Mouse (Mus musculus) Muller cell, postnatal 12 days (primary cell): ENCODE results near the gene Slc7a4.
"Not testable (repeated sequence)": the region's sequence is repeated elsewhere in the genome, so short reads cannot be mapped to it uniquely, and the experiment has no call there.

Source experiments
- DNase-seq: peaks from one replicate; pipeline ENCODE4 v3.0.0-alpha.2; 2015; ENCODE audit errors: inconsistent ontology term

The Slc7a4 gene

GRCm38 (mm10) chr16:17561751-17562208 lies 21.2 kb downstream of the Slc7a4 start, which contains the start of gene P2rx6:
TSS of gene P2rx6 (plus strand) at chr16:17561885.
- DNase-seq = peak; percentile 75

DNA sequence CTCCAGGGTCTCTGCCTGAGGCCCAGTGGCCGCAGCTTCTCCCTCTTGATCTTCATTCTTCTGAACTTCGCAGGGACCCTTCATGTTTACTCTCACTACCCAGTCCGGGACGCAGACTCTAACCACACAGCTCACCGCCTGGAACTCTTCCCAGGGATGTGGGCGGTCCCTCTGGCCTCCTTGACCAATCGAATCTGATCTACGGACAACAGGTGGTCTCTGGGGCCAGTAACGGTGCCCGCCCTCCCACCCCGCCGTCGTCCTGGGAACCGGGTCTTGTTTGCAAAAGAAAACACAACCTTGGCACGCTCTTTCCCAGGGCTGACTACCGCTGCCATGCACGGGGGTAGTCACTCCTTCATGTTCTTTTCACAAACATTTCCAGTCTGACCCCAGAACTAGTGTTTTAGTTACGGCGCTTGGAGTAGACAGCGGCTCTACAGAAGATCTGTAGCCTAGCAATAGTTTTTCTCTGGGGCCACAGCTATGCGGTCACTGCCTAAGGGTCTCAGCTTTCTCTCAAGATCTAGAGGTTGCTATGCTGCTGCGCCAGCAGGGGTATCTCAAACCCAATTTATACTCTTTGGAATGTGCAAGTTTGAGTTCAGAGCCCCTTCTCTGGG lies 21.8 kb downstream of the Slc7a4 start, which contains the start of gene Lrrc74b:
Lrrc74b (minus strand) TSS at position 120 of the 623 bp plus-strand sequence.
- peak; percentile 91 for DNase-seq

DNA sequence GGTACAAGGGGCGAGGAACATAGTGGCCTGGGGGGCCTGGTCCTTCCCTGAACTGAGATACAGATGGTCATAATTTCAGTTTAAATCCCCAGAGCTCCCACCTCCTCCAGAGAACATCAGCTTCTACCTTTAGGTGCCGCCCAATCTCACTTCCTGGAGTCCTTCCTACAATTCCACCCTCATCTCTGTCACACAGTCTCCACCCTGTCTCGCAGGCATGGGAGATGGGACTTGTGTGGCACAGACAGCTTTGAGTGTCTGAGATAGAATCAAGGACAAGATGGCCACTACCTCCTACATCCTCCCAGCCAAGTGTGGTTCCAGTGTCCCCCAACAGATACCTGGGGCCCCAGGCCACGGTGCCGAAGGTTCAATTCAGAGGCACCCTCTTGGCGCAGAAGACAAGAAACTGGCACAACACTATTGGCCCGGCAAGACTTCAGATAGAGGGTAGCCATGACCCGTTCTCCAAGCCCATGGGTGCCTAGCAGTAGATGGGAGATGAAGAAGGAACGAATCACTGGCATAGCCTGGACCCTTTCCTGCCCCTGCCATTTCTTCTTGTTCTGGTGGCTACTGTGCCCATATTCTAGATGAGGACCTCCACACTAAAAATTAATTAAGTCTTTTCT lies 23.5 kb downstream of the Slc7a4 start:
- no peak for DNase-seq

GRCm38 (mm10) chr16:17558811-17559210 lies 24.2 kb downstream of the Slc7a4 start:
- DNase-seq = no peak

DNA sequence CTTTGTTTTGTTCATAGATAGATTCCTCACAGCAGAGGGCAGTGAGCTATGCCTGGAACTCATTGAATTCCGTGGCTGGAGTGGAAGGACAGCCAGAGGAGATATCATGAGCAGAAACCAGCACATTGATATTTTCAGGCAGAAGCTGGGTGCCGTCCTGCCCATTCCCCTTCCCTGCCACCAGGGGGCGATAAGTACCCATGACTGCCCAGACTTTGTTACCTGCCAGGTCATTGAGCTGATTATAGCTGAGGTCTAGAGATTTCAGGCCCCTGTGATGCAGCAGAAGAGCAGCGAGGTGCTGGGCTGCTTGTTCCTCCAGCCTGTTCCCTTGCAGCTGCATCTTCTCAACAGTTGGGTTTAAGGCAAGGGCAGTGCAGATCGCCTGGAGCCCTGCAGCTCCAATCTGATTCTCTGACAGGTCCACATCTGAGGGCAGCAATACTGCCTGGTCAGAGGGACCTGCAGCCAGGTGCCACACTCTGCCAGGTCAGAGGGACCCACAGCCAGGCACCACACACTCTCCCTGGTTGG lies 25.0 kb downstream of the Slc7a4 start:
- DNase-seq = peak; percentile 69

GRCm38 (mm10) chr16:17556907-17557306 lies 26.1 kb downstream of the Slc7a4 start:
- no peak for DNase-seq

- no peak for DNase-seq
These were observed 26.8 kb downstream of the Slc7a4 start for GRCm38 (mm10) chr16:17556180-17556579.

DNA sequence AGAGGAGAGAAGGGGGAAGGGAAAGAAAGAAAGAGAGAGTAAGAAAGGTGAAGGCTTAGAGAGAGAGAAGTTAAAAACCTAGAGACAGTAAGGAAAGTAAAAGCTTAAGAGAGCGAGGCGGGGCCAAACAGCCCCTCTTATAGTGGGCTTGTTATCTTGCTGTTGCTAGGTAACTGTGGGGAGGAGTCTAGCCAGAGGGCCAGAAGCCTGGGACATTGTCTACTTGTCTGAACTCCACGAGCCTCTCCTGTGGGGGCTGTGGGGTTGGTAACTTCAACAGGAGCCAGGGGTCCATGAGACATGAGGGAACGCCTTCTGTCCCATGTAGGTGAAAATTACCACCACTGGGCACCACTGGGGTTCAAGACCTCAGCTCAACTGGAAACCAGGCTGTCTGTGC lies 28.3 kb downstream of the Slc7a4 start:
- DNase-seq = not testable (repeated sequence)

DNA sequence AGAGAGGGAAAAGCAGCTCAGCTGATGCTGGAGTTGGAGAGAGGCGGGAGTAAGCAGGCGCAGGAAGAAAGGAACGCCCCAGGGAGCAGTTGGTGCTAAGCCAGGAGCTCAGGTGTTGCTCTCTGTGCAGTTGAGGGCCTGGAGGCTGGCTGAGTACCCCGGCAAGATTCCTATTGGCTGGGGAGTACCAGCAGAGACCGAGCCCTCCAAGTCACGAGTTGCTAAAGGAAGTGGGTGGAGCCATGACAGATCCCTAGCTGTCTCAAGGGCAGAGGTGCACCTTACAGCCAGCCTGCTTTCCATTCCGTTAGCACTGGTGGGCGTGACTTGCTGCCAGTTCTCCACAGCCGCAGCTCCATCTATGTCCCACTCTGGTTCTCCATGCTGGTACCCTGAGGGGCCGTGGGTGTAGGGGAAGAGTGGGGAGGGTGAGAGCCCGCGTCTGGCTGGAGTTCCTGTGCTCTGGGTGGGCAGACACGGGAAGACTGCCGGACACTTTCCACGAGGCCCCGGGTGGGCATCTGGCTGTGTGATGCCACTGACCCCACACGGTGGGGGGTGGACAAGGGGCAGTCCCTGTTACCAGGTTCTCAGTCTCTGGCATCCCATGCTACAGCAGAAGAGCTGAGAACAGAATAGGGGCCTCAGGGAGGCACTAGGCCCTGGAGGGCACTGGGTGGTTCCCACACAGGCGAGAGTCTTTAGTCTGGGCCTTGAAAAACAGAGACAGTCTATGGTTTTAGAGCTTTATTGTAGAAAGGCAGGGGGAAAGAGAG lies 28.9 kb downstream of the Slc7a4 start:
- DNase-seq = no peak

GRCm38 (mm10) chr16:17552837-17553236 lies 30.2 kb downstream of the Slc7a4 start:
- no peak for DNase-seq

DNA sequence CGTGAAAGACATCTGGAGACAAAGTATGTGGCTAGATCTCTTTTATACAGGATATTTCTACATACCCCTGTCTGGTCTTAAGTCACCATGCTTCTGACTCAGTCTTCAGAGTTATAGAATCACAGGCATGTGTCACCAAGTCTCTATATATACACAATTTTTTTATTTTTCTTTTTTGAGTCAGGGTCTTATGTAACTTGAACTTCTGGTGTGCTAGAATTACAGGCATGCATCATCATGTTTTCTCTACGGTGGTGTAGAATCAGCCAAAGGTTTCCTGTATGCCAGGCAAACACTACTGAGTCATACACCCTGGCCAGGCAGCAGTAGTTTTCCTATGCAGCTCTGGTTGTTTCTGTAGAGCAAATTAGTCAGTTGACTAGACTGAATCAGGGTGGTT lies 40.4 kb downstream of the Slc7a4 start:
- no peak for DNase-seq

GRCm38 (mm10) chr16:17536584-17536983 lies 46.4 kb downstream of the Slc7a4 start:
- DNase-seq = no peak

DNA sequence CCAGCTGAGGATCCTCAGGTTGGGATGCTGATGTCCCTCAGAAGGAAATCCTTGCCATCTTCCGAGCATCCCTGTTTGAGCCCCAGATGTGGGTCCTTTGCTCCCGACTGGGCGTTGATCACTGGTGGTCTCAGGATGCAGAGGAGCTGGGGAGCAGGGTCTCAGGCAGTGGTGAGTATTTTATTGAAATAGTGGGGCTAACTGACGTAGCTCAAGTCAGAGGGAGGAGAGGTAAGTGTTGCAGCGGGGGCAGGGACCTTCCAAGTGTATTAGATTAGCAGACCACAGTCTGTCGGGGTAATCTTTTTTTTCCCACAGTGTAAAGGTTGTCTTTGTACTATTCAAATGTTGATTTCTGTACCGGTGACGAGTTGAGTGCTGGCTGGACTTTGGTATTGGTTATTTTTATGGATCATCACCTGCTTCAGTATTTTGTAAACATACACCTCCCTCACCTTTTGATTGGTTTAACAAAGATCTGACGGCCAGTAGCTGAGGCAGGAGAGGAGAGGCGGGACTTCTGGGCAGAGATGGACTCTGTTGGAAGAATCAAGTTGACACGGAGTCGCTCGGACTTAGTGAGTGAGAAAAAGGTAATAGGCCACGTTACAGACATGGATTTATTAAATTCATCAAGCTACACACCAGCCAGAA lies 50.2 kb downstream of the Slc7a4 start:
- no peak for DNase-seq

DNA sequence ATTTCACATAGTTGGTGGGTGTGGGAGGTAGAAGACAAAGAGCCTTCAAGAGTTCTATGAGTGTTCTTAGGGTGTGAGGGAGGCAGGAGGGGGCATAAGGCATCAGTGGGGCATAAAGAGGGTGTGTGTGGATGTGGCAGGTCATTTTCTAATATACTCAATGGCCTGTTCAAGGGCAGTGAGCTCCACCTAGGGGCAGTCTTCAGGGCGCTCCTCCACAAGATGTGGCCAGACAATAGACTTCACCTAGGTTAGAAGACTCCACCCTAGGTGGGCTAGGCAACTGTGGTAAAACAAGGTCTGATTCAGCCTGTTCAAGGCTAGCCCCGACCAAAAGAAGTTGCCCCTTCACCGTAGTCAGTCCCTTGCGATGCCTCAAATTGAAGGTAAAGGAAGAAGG lies 50.7 kb downstream of the Slc7a4 start:
- DNase-seq = no peak

GRCm38 (mm10) chr16:17530640-17531288 lies 52.2 kb downstream of the Slc7a4 start, which contains the start of gene Thap7:
TSS of gene Thap7 (minus strand) at chr16:17531136.
- DNase-seq = peak; percentile 98

DNA sequence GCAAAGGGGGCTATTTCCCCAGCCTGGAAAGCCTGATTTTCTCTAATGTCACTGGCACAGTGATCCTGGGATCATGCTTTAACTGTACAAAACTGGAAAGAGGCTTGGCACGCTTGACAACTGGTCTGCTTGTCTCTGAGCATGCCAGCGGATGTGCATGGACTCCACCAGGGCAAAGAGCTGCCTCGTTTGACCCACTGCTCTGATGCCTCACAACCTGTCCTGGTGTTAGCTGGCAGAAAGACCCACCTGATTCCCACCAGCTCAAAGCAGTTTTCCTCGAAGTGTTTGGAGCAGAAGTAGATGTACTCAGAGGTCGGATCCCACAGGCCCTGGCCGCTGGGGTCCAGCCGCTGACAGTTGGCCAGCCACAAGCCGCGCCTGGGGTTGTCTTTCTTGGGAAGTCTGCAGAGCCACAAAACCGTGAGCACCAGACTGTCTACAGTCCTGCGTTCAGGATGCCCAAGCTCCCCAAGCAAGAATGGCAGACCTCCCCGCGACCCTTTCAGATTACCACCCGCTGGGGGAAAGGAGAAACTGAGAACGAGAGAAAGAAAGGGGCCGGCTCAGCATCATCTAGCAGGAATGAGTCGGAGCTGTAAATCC lies 52.9 kb downstream of the Slc7a4 start:
- no peak for DNase-seq

GRCm38 (mm10) chr16:17528276-17528675 lies 54.7 kb downstream of the Slc7a4 start:
- DNase-seq = no peak

DNA sequence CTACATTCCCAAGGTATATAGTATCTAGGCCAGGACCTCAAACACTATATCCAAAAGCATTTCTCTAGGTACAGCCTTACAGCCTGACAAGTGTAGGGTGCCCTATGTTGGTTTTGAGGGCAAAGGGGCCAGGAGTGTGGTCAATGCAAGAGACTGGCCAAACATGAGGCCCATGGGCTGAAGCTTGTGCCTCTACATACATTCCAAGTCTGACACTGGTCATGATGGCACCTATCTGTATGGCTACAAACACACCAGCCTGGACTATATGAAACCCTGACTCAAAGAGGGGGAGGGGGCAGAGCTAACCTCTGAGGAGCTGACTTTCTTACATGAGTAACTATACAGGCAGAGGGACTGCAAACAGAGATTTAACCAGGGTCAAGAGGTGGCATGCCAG lies 55.4 kb downstream of the Slc7a4 start:
- no peak for DNase-seq

DNA sequence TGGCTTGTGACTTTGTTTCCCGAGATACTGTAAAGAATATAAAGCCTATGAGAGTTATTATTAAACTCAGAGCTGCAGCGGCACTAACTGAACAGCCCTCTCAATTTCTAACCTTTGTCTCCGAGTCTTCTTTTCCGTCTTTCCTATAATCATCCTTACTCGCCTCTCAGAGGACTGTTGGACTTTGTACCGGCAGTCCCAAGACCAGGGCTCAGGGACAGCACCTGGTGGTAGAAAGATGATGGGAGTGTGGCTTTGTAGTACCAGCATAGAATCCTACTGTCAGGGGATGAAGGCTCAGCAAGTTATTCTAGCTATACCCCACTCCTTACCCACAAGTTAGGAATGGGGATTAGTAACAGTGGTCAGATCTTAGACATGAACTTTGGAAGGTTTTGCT lies 56.8 kb downstream of the Slc7a4 start:
- no peak for DNase-seq

DNA sequence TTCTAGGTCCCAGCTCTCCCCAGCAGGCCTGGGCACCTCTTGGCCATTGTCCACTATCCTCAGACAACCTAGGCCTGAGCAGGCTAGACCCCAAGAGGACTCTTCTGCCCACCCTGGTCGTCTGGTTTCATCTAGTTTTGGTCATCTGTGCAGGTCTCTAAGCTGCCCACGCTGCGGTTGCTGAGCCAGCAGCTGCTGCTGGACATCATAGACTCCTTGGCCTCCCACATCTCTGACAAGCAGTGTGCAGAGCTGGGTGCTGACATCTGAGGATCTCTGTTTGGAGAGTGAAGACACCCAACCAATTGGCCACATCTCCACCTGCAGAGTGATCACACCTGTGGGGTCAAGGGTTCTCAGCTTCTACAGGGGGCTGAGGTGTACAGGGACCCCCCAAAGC lies 57.5 kb downstream of the Slc7a4 start:
- DNase-seq = no peak

DNA sequence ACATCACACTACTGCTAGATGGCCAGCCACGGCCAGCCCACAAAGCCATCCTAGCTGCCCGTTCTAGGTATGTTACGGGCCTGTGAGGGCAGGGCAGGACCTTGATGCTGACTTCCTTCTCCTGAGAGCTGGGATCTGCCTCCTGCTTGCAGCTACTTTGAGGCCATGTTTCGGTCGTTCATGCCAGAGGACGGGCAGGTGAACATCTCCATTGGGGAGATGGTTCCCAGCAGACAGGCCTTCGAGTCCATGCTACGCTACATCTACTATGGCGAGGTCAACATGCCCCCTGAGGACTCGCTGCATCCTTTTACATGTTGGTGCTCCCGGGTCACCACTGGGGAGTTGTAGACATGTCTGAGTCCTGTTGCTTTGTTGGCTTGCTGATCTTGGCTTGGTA lies 58.9 kb downstream of the Slc7a4 start:
- no peak for DNase-seq
